In genomic region chr11:116143468-116143867, GRCm38 (mm10) we compare ENCODE assay signal across 11 mouse cellular contexts.
"Had no signal": no experiment of that assay in that cellular context is flagged by ENCODE, and none has a peak within 500 bp of the region (broad histone marks: within the 10 kb centered on the region; RNA-seq: fewer than 3 reads in every experiment).

No protein-coding gene starts in this region.

- H3K27ac ChIP-seq: kidney, postnatal 0 days; limb, embryonic 12.5 days; midbrain, embryonic 12.5 days; stomach, embryonic 15.5 days had no signal

- H3K4me1 ChIP-seq: limb, embryonic 12.5 days; midbrain, embryonic 12.5 days had no signal

- H3K4me3 ChIP-seq: limb, embryonic 12.5 days; midbrain, embryonic 12.5 days; stomach, embryonic 15.5 days had no signal

- H3K4me2 ChIP-seq: limb, embryonic 12.5 days; midbrain, embryonic 12.5 days; stomach, embryonic 15.5 days had no signal

- DNase-seq: kidney, adult 8-10 months; kidney, postnatal 36 days; layer of hippocampus, adult 9-11 months; layer of hippocampus, postnatal 36 days; right cerebral cortex, postnatal 14 days; thymus, adult 2 months; thymus, postnatal 25 days had no signal

- H3K27me3 ChIP-seq: limb, embryonic 12.5 days; midbrain, embryonic 12.5 days; stomach, embryonic 15.5 days had no signal

- H3K9me3 ChIP-seq: limb, embryonic 12.5 days; midbrain, embryonic 12.5 days; stomach, embryonic 15.5 days had no signal

- H3K9ac ChIP-seq: limb, embryonic 12.5 days; stomach, embryonic 15.5 days had no signal
